Mouse (Mus musculus) thymus, postnatal 0 days (tissue): ENCODE results near the gene Slc9a9. TPM values are rescaled to one million over a fixed set of nuclear protein-coding genes. Genes with fewer than 3 reads are reported as not detected.
A peak's percentile ranks its signal among the peaks of the same experiment; 100 is the strongest.
"Not testable (repeated sequence)": the region's sequence is repeated elsewhere in the genome, so short reads cannot be mapped to it uniquely, and the experiment has no call there.

ENCODE experiments used
- DNase-seq: peaks from one replicate; pipeline ENCODE4 v3.0.0-alpha.2; 2015; ENCODE audit warnings: low spot score
- polyA plus RNA-seq: library from polyadenylated mRNA; unstranded; fragments of >200 nt; fragmentation: Nextera tagmentation; extraction: Ambion mirVana; gene quantifications from 2 replicates; pipeline ENCODE4 v1.2.1, GENCODE M21; 2015

Slc9a9 gene
- 40.5 and 44.5 TPM in 2 replicates for polyA plus RNA-seq

GRCm38 (mm10) chr9:94669791-94670577, at the start of gene Slc9a9:
Slc9a9 (plus strand) TSS chr9:94669909.
- peak; percentile 66 for DNase-seq

GRCm38 (mm10) chr9:94620342-94620741, 49.4 kb upstream of the Slc9a9 start:
- DNase-seq, result peak; percentile 67

- DNase-seq, result peak; percentile 60
These were observed 48.9 kb upstream of the Slc9a9 start for GRCm38 (mm10) chr9:94620846-94621245.

- peak; percentile 61 for DNase-seq
These were observed 47.8 kb upstream of the Slc9a9 start for GRCm38 (mm10) chr9:94621902-94622301.

GRCm38 (mm10) chr9:94626737-94627136, 43.0 kb upstream of the Slc9a9 start:
- DNase-seq, result no peak

GRCm38 (mm10) chr9:94628948-94629347, 40.8 kb upstream of the Slc9a9 start:
- DNase-seq, result no peak

- not testable (repeated sequence) for DNase-seq
These were observed 35.4 kb upstream of the Slc9a9 start for GRCm38 (mm10) chr9:94634275-94634674.

GRCm38 (mm10) chr9:94645631-94646030, 24.1 kb upstream of the Slc9a9 start:
- DNase-seq, result no peak

- DNase-seq, result no peak
These were observed 22.3 kb upstream of the Slc9a9 start for GRCm38 (mm10) chr9:94647425-94647824.

GRCm38 (mm10) chr9:94649991-94650390, 19.7 kb upstream of the Slc9a9 start:
- DNase-seq, result no peak

GRCm38 (mm10) chr9:94653198-94653597, 16.5 kb upstream of the Slc9a9 start:
- DNase-seq, result no peak

- DNase-seq, result no peak
These were observed 15.9 kb upstream of the Slc9a9 start for GRCm38 (mm10) chr9:94653827-94654226.

GRCm38 (mm10) chr9:94656265-94656664, 13.4 kb upstream of the Slc9a9 start:
- DNase-seq, result no peak

- peak; percentile 62 for DNase-seq
These were observed 10.1 kb upstream of the Slc9a9 start for GRCm38 (mm10) chr9:94659401-94660152.

- DNase-seq, result no peak
These were observed 7.9 kb upstream of the Slc9a9 start for GRCm38 (mm10) chr9:94661768-94662167.

- no peak for DNase-seq
These were observed 4.5 kb upstream of the Slc9a9 start for GRCm38 (mm10) chr9:94665248-94665647.

GRCm38 (mm10) chr9:94668589-94668988, 1.1 kb upstream of the Slc9a9 start:
- DNase-seq, result peak; percentile 86

GRCm38 (mm10) chr9:94670704-94671103, 995 bp downstream of the Slc9a9 start:
- no peak for DNase-seq

GRCm38 (mm10) chr9:94674704-94675103, 5.0 kb downstream of the Slc9a9 start:
- no peak for DNase-seq

- no peak for DNase-seq
These were observed 8.4 kb downstream of the Slc9a9 start for GRCm38 (mm10) chr9:94678021-94678655.

- no peak for DNase-seq
These were observed 10.9 kb downstream of the Slc9a9 start for GRCm38 (mm10) chr9:94680468-94681094.
